Mouse (Mus musculus): ENCODE measurements around the gene Lin7b. TPM values are rescaled to one million over a fixed set of nuclear protein-coding genes. Genes with fewer than 3 reads are reported as not detected.

Lin7b gene
- polyA plus RNA-seq, 1 experiment from 2014 or later, result 12.5 TPM

- peak overlapping the region; percentile 76 for H3K4me2 ChIP-seq
- H3K27me3 ChIP-seq, result peaks cover 51% of the 10 kb centered on the region
- H3K9me3 ChIP-seq, result no peaks in the 10 kb centered on the region
- ATAC-seq (ENCODE audit: low FRiP score), result no peak
- peaks cover 44% of the 10 kb centered on the region for H3K4me1 ChIP-seq (replicated peaks)
- H3K27ac ChIP-seq, result no peak overlapping the region
- peaks cover 12% of the 10 kb centered on the region for H3K36me3 ChIP-seq
- 0 out of 2 replicates have a peak overlapping the region, but pooled peaks have one; percentile 47 for H3K4me3 ChIP-seq
- H3K9ac ChIP-seq, result peak overlapping the region; percentile 76; the same call in 1 of the 2 replicates
- WGBS, result 4% methylated on average over 14 of the region's 14 CpGs
These were observed 32.0 kb downstream of the Lin7b start for GRCm38 (mm10) chr7:45338161-45338911.

GRCm38 (mm10) chr7:45337469-45337868, 32.9 kb downstream of the Lin7b start:
- Histone ChIP-seq H3K4me1 (replicated peaks) (peaks cover 53% of the 10 kb centered on the region), H3K9me3 (no peaks in the 10 kb centered on the region), H3K36me3 (peaks cover 4% of the 10 kb centered on the region; the same call in 1 of the 2 replicates), H3K4me2 (no peak overlapping the region), H3K4me3 (no peak overlapping the region), H3K9ac (no peak overlapping the region), H3K27me3 (peaks cover 49% of the 10 kb centered on the region), H3K27ac (no peak overlapping the region)
- 17% methylated on average over 4 of the region's 4 CpGs for WGBS
- no peak for ATAC-seq (ENCODE audit: low FRiP score)

GRCm38 (mm10) chr7:45336319-45336718, 34.1 kb downstream of the Lin7b start:
- H3K4me2 ChIP-seq, result no peak overlapping the region
- peaks cover 55% of the 10 kb centered on the region for H3K4me1 ChIP-seq (replicated peaks)
- H3K9me3 ChIP-seq, result no peaks in the 10 kb centered on the region
- H3K9ac ChIP-seq, result no peak overlapping the region
- peaks cover 47% of the 10 kb centered on the region for H3K27me3 ChIP-seq
- no peak overlapping the region for H3K27ac ChIP-seq
- 92% methylated on average over 4 of the region's 4 CpGs for WGBS
- ATAC-seq (ENCODE audit: low FRiP score), result no peak
- H3K4me3 ChIP-seq, result no peak overlapping the region
- H3K36me3 ChIP-seq, result no peaks in the 10 kb centered on the region; the same call in 1 of the 2 replicates

- 30% methylated on average over 5 of the region's 5 CpGs for WGBS
- no peak within 1 kb of the TSS for H3K4me3 ChIP-seq
- H3K9me3 ChIP-seq, result no peaks in the 10 kb centered on the region
- H3K4me1 ChIP-seq (replicated peaks), result peaks cover 49% of the 10 kb centered on the region
- 0 out of 2 replicates have a peak within 1 kb of the TSS, but pooled peaks have one; percentile 55 for H3K27ac ChIP-seq
- no peaks in the 10 kb centered on the region for H3K36me3 ChIP-seq
- peaks cover 37% of the 10 kb centered on the region for H3K27me3 ChIP-seq
- peak within 1 kb of the TSS; percentile 93 for H3K4me2 ChIP-seq
- no peak for ATAC-seq (ENCODE audit: low FRiP score)
- H3K9ac ChIP-seq, result no peak within 1 kb of the TSS
These were observed 35.3 kb downstream of the Lin7b start, which contains the start of gene Hrc for GRCm38 (mm10) chr7:45335056-45335455. Gene Hrc, plus strand, starts transcription at chr7:45335290.

GRCm38 (mm10) chr7:45334605-45335004, 35.8 kb downstream of the Lin7b start:
- Histone ChIP-seq H3K36me3 (no peaks in the 10 kb centered on the region), H3K9me3 (no peaks in the 10 kb centered on the region), H3K4me1 (replicated peaks) (peaks cover 45% of the 10 kb centered on the region), H3K27ac (no peak overlapping the region), H3K27me3 (peaks cover 37% of the 10 kb centered on the region), H3K4me2 (no peak overlapping the region), H3K9ac (no peak overlapping the region), H3K4me3 (no peak overlapping the region)
- 17% methylated on average over 3 of the region's 3 CpGs for WGBS
- no peak for ATAC-seq (ENCODE audit: low FRiP score)

GRCm38 (mm10) chr7:45333431-45333982, 36.9 kb downstream of the Lin7b start, which contains the start of gene Trpm4:
Gene Trpm4, minus strand, starts transcription at chr7:45333780.
- no peaks in the 10 kb centered on the region for H3K36me3 ChIP-seq
- H3K4me3 ChIP-seq, result peak within 1 kb of the TSS; percentile 57
- peaks cover 34% of the 10 kb centered on the region for H3K4me1 ChIP-seq (replicated peaks)
- no peaks in the 10 kb centered on the region for H3K9me3 ChIP-seq
- peak within 1 kb of the TSS; percentile 77 for H3K9ac ChIP-seq
- peaks cover 36% of the 10 kb centered on the region for H3K27me3 ChIP-seq
- peak; percentile 63 for ATAC-seq (ENCODE audit: low FRiP score)
- H3K4me2 ChIP-seq, result peak within 1 kb of the TSS; percentile 93
- under 1% methylated on average over 38 of the region's 38 CpGs for WGBS
- peak within 1 kb of the TSS; percentile 55 for H3K27ac ChIP-seq

GRCm38 (mm10) chr7:45332685-45333425, 37.5 kb downstream of the Lin7b start:
- Histone ChIP-seq H3K4me1 (replicated peaks) (peaks cover 27% of the 10 kb centered on the region), H3K27ac (peak overlapping the region; percentile 55), H3K27me3 (peaks cover 29% of the 10 kb centered on the region), H3K9ac (peak overlapping the region; percentile 77), H3K9me3 (no peaks in the 10 kb centered on the region), H3K36me3 (no peaks in the 10 kb centered on the region), H3K4me3 (peak overlapping the region; percentile 57), H3K4me2 (peak overlapping the region; percentile 93)
- peak; percentile 64 for ATAC-seq (ENCODE audit: low FRiP score)
- 3% methylated on average over 22 of the region's 22 CpGs for WGBS

- Histone ChIP-seq H3K27me3 (peaks cover 18% of the 10 kb centered on the region; the same call in 1 of the 2 replicates), H3K36me3 (no peaks in the 10 kb centered on the region), H3K9ac (no peak overlapping the region), H3K27ac (no peak overlapping the region), H3K4me2 (no peak overlapping the region), H3K4me3 (no peak overlapping the region), H3K4me1 (replicated peaks) (peaks cover 26% of the 10 kb centered on the region), H3K9me3 (no peaks in the 10 kb centered on the region)
- WGBS, result 88% methylated on average over 6 of the region's 6 CpGs
- no peak for ATAC-seq (ENCODE audit: low FRiP score)
These were observed 38.9 kb downstream of the Lin7b start for GRCm38 (mm10) chr7:45331502-45331901.

- Histone ChIP-seq H3K9ac (no peak overlapping the region), H3K27me3 (peaks cover 11% of the 10 kb centered on the region; the same call in 1 of the 2 replicates), H3K4me3 (no peak overlapping the region), H3K27ac (no peak overlapping the region), H3K36me3 (peaks cover 3% of the 10 kb centered on the region), H3K4me2 (no peak overlapping the region), H3K4me1 (replicated peaks) (peaks cover 17% of the 10 kb centered on the region), H3K9me3 (no peaks in the 10 kb centered on the region)
- ATAC-seq (ENCODE audit: low FRiP score), result no peak
- 83% methylated on average over 13 of the region's 13 CpGs for whole genome bisulfite sequencing
These were observed 41.4 kb downstream of the Lin7b start for GRCm38 (mm10) chr7:45328841-45329475.

GRCm38 (mm10) chr7:45325800-45326199, 44.6 kb downstream of the Lin7b start:
- ATAC-seq (ENCODE audit: low FRiP score), result no peak
- no peak overlapping the region for H3K4me2 ChIP-seq
- H3K27me3 ChIP-seq, result no peaks in the 10 kb centered on the region
- H3K9ac ChIP-seq, result no peak overlapping the region
- no peak overlapping the region for H3K4me3 ChIP-seq
- H3K27ac ChIP-seq, result no peak overlapping the region
- peaks cover 5% of the 10 kb centered on the region for H3K36me3 ChIP-seq
- no peaks in the 10 kb centered on the region for H3K9me3 ChIP-seq
- H3K4me1 ChIP-seq (replicated peaks), result no peaks in the 10 kb centered on the region

- ATAC-seq (ENCODE audit: low FRiP score), result no peak
- peaks cover 5% of the 10 kb centered on the region for H3K36me3 ChIP-seq
- no peaks in the 10 kb centered on the region for H3K9me3 ChIP-seq
- no peak overlapping the region for H3K27ac ChIP-seq
- no peak overlapping the region for H3K4me2 ChIP-seq
- H3K4me3 ChIP-seq, result no peak overlapping the region
- WGBS, result 88% methylated on average over 5 of the region's 5 CpGs
- no peak overlapping the region for H3K9ac ChIP-seq
- no peaks in the 10 kb centered on the region for H3K4me1 ChIP-seq (replicated peaks)
- H3K27me3 ChIP-seq, result no peaks in the 10 kb centered on the region
These were observed 47.3 kb downstream of the Lin7b start for GRCm38 (mm10) chr7:45323069-45323468.

- Histone ChIP-seq H3K27me3 (no peaks in the 10 kb centered on the region), H3K4me1 (replicated peaks) (no peaks in the 10 kb centered on the region), H3K27ac (no peak overlapping the region), H3K36me3 (peaks cover 8% of the 10 kb centered on the region), H3K9ac (no peak overlapping the region), H3K4me2 (no peak overlapping the region), H3K4me3 (no peak overlapping the region), H3K9me3 (no peaks in the 10 kb centered on the region)
- WGBS, result 84% methylated on average over 4 of the region's 4 CpGs
- no peak for ATAC-seq (ENCODE audit: low FRiP score)
These were observed 48.1 kb downstream of the Lin7b start for GRCm38 (mm10) chr7:45322245-45322644.

Measured in hindbrain, embryonic 13.5 days (tissue).